Mouse (Mus musculus) mature B cell (primary cell): ENCODE results near the gene Celsr2.

Experiments used
- in situ Hi-C: fragments of 300-500 bp; cut with MboI; formaldehyde crosslinking; loops from 2 replicates; pipeline ENCODE4 v1.14.3; 2019

Celsr2 gene

DNA sequence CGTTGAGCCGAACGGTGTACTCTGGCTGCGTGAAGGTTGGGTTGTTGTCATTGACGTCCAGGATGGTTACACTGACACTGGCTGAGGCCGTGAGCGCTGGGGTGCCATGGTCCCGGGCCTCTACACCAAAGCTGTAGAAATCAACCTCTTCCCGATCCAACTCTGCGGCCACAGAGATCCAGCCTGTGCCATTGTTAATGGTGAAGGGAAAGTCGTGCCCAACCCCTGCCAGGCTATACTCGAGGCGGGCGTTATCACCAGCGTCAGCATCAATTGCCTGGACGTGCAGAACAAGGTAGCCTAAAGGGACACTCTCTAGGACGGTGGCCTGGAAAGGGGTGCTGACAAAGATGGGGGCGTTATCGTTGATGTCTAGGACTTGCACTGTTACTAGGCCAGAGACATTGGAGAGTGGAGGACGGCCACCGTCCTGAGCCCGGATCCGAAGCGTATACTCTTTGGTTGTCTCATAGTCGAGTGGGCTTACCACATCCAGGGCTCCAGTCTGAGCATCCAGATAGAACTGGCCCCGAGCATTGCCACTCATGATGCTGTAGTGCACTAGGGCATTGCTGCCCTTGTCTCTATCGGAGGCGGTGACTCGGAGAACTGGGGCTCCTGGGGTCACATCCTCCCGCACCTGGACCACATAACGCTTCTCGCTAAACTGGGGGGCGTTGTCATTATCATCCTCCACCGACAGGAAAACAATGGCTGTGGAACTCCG is 1.6 kb downstream of the Celsr2 start:
- in situ Hi-C loops: no loop called here

DNA sequence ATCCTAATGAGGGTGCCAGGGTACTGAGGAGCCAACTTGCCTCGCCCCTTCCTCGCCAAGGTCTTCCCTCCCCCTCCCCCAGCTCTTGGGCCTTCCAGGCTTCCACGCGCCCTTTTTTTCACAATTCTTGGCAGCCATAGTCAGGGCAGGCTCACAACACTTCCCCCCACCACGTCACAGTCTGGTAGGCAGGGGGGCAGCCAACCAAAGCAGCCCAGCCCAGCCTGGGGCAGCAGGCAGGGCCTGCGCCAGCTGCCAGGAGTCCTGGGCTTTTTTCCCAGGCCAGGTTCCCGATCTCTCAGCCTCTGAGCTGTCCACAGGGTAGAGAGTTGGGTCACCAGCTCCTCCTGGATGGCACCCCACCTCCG is 3.6 kb downstream of the Celsr2 start:
- in situ Hi-C loops: no loop called here

DNA sequence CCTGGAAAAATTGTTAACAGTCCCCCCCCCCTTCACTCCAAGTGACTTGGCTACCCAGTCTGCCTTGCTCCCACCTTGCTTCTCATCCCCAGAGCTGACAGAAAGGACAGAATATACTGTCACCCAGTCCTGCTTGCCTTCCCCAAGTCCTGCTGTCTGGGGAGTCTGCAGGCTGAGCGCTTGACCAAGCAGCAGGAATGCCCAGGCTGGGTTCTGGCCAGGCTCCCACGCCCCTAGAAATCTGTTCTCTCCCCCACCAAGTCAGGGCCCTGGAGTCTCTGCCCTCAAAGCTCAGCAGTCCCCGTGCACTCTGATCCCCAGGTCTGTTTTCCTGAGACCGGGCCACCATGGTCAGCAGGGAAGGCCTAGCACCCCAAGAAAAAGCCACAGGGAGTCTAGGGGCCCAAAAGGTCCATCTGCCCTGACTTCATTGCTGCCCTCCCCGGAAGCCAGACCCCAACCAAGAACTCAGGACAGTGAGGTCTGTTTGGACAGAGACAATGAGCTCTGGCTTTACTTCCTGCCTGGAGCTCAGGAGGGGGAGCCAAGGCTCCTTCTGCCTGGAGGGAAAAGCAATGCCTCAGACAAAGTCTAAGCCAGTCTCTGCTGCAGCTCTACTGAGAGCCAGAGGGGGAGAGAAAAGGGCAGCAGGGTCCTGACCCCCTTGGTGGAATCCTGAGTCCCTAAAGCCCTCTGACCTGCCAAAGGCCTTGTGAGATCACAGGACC is 4.2 kb downstream of the Celsr2 start:
- in situ Hi-C loops: no loop called here

GRCm38 (mm10) chr3:108410359-108410714 is 5.0 kb downstream of the Celsr2 start:
- in situ Hi-C loops: no loop called here

- in situ Hi-C loops: no loop called here
Measured at GRCm38 (mm10) chr3:108409656-108410358, 5.5 kb downstream of the Celsr2 start.

DNA sequence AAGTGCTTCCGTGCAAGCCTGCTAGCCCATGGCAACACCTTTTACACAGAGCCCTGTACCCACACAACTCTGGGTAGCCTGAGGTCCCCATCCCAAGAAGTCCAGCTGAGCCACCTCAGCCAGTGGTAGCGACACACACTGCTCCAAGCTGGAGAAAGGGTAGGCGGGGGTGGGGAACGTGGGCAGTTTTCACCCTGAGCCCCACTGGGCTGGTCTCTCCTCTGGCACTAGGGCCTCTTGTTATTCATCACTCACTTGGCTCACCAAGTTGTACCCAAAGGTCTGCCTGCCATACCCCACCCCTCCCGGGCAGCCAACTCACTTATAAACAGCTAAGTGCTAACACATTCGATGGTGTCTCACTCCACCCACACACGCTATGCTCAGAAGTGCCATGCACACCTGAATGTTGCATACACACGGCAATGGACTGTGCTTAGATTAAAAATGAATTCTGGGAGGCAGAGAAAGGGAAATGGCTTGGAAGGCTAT is 6.8 kb downstream of the Celsr2 start:
- in situ Hi-C loops: no loop called here

- in situ Hi-C loops: no loop called here
Measured at GRCm38 (mm10) chr3:108406306-108406885, 9.0 kb downstream of the Celsr2 start.

DNA sequence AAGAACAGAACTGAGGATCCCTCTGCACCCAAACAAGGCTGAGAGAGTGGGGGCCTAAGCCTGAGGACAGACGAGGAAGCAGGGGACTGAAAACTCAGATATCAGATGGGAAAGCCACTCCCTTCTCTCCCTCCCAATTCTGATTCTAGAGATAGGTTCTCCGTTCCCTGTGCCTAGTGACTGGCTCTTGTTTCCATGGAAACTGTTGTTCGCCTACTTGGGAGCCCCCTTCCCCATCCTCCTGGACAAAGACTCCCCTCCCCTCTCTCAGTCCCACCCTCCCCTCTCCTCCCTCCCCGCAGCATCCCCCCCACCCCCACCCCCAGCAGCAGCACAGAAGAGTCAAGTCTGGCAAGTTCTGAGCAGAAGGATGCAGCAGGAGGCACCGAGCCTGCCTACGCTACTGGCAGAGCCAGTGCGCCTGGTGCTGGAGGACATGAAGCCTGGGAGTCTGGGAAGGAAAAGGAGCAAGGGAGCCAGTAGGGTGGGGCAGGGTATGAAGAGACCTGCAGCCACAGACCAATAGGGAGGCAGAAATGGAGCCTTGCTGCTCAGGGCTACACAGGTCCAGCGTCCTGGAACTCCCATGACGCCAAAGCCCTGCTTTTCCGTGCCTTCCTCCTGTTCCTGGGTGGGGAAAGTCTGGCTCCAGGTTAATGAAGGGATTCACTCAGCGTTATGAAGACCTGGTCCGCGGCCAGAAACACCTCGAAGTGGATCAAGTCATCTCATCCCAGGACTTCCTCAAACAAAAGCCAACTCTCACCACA is 9.6 kb downstream of the Celsr2 start:
- in situ Hi-C loops: no loop called here

DNA sequence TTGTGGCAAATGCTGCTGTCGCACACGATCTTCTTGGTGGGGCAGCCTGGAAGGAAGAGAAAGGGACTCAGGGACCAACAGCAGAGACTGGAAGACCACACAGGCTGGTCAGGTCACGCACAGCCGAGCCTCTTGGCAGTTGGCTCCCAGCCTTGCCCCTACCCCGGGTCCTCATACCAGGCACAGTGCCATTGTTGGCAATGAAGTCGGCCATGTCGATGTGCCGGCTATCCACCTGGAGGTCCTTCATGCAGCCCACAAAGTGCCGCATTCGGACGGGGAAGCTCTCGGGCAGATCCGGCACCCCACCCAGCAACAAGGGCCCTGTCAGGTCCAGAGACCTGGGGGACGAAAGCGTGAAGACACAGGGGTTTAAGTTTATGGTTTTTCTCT is 12.8 kb downstream of the Celsr2 start:
- in situ Hi-C loops: no loop called here

GRCm38 (mm10) chr3:108401692-108402527 is 13.4 kb downstream of the Celsr2 start:
- in situ Hi-C loops: no loop called here

DNA sequence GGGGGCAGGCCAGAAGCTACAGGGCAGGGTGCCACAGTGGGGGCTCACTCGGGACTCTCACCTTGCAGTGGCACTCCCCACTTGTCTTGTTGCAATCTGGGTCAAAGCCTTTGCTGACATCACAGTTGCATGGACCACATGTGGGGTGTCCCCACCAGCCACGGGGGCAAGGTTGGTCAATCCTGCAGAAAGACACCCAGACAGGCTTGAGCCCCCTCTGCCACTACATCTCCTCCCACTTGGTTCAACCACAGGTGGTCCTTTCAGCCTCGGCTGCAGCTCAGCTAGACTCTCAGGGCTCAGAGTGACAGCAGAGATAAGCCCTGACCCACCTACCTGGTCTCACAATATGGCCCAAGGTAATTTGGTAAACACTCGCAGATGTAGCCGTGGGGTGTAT is 14.9 kb downstream of the Celsr2 start:
- in situ Hi-C loops: no loop called here

DNA sequence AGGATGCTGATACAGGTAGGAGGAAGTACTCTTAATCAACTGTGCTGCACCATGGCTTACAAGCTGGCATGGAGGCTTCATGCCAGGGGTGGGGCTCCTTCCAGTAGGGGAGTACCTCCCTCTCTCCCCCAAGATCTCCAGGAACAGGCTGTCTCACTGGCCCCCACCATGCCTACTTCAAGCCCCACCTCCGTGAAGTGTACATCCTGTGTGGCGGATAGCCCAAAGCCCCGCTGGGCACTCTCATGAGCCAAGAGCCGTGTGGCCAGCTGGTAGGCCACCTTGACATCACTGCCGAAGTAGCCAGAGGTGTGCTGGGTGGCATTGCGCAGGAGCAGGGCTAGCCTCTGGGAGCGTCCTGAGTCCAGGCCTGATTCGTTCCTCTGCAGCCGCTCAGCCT is 17.1 kb downstream of the Celsr2 start:
- in situ Hi-C loops: no loop called here

DNA sequence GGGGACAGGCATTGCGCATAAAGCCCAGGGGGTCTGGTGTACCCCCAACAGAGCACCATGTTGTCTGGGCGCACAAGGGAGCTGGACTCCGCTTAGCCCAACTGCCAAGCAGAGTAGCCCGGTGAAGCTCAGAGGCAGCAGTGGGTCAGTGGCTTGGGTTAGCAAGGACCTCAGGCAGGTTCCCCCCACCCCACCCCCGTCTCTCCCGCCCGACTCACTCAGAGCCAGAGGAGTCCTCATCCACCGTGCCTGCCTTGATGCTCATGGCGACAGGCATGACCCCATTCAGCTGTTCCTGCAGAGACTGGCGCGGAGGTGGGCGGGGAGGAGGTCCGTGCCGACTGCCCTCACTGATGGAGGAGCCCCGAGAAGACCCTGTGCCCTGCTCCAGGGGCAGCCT is 22.6 kb downstream of the Celsr2 start:
- in situ Hi-C loops: no loop called here

DNA sequence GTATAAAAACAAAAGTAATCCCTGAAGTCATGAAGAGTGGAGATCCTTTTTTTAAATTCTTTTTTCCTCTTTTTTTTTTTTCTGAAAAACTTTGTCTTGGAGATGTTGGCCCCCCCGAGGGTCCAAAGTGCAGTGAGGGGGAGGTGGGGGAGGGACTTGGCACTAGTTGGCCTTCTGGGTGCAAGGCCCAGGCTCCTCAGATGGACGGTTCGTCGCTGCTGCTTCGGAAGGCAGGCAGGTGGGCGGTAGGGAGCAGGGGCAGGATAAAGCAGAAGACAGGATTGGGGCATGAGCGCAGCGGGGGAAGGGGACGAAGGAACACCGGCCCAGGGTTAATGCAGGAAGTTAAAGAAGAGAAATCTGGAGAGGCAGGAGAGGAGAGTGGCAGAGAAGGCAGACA is 23.1 kb downstream of the Celsr2 start:
- in situ Hi-C loops: no loop called here

DNA sequence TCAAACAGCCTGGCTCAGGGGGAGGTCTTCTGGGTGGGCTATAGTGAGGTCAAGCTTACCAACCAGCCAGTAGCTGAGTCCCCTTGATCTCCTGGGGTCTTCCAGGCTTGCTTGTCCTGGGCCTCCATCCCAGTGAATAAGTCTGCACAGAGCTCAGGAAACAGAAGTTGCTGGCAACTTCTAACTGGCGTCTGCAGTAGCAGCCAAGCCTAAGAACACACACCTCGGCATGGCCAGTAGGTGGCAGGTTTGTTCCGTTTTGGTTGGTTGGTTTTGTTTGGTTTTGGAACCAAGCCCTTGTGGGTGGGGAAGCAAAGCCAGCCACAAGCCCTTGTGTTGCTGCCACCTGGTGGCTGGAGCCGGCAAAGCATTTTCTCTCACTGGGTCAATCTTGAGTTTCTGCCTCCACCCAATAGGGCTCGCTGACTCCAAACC is 26.2 kb downstream of the Celsr2 start:
- in situ Hi-C loops: no loop called here

DNA sequence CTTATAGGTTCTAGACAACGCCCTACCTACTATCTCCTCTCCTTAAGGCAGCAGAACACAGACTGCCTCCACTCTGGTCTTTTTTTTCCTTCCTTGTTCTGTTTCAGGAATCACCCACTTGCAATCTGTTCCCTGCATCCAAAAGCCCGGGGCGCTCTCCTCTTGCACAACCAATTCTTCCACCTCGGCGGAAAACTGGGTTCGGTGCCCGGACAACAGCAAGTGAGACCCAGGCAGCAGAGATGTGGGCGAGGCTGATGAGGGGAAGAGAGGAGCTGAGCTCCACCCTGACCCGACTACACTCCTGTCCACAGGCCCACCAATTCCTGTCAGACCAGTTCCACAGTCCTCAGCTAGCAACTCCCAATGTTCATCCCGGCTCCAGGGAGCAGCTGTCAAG is 29.2 kb downstream of the Celsr2 start:
- in situ Hi-C loops: no loop called here

GRCm38 (mm10) chr3:108384425-108384824 is 30.9 kb downstream of the Celsr2 start:
- in situ Hi-C loops: no loop called here

DNA sequence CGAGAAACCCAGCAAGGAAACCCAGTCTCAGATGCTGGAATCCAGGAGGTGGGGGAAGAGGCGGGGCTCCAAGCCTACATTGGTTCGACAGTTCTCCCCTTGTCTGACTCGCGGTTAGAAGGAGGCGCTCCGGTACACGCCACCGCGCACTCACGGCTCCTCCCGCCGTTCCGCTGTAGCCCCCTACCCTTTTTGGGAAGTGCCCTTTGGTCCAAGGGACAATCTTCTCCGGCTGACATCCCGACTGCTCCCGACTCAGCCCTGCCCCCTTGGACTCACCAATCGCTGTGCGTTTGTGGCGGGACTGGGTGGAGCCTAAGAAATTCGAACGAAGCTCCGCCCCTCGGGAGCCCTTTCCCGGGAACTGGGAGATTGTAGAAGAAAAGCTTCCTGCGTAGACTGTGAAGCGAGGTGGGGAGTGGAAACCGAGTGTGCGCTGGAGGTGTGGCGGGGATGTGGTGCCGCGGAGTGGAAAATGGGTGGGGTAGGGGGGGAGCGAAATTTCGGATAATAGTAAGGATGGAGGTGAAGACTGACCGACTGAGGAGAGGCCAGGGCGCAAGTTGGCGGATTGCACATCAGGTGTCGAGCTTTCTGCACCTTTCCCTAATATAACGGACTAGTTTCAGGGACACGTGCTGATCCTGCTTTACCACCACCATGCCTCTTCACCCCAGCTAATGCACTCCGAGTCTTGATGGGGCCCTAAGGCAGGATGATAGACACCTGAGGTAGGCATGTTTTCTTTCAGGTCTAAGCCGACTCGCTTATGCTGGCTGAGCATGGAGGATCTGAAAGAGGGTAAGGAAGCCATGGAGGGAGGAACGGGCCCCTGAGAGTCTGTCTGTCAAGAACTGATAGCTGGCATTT is 31.6 kb downstream of the Celsr2 start, which contains the start of gene Psrc1:
Gene Psrc1 (plus strand): TSS at position 355 of the 870 bp plus-strand sequence.
- in situ Hi-C loops: no loop called here

DNA sequence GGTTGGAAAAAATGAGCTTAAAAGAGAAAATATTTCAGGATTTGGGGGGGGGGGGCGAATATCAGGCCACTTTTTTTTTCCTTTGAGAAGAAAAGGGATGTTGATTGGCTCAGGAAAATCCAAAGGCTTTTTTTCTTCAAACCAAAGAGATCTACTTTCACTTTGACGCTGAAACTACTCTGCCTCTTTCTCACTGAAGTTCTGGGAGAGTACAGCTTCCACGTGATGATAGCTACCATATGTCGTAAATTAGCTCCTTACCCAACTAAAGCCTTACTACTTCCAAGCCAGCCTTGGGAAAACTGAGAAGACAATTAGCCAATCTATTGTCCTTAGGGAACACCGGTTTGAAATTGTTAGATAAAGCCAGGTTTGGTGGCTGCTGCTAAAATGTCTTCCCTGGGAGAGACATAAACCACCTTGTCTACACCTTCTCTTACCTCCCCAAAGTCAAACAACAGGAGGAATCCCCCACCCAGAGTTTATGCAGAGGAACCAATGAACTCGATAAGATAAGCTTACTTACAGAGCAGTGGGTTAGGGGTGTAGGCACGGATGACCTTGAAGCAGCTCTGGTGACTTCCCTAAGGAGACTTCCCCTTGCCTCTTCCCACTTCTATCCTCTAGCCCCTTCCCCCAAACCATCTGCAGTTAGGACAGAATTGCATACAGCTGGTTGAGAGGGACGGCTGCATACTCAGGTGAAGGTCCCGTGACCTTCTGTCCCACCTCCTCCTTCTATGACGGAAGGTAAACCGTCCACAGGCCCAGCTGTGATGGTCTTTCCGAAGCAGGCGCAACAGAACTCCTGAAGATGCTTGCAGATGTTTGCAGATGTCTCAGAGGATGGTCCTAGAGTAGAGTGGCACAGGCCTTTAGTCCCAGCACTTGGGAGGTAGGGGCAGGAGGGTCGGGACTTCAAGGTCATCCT is 33.1 kb downstream of the Celsr2 start:
- in situ Hi-C loops: no loop called here
